Mouse (Mus musculus) small intestine, adult 2 months (tissue): Measurements from ENCODE around the gene Galk1.

ENCODE experiments used
- CTCF ChIP-seq: fragments of 200-500 bp; IDR thresholded peaks from 2 replicates; pipeline ENCODE4 v1.5.1; 2012; ENCODE audit warnings: low read depth, mild to moderate bottlenecking, control low read depth, inconsistent platforms, low read length, moderate library complexity, mixed read lengths; ENCODE audit not compliant: insufficient replicate concordance, insufficient read length; ENCODE audit errors: extremely low read depth
- POLR2A ChIP-seq: fragments of 200-500 bp; IDR thresholded peaks from 2 replicates; pipeline ENCODE4 v1.6.1; 2012; ENCODE audit warnings: low read depth, mild to moderate bottlenecking, control low read depth, inconsistent platforms, low read length, moderate library complexity

DNA sequence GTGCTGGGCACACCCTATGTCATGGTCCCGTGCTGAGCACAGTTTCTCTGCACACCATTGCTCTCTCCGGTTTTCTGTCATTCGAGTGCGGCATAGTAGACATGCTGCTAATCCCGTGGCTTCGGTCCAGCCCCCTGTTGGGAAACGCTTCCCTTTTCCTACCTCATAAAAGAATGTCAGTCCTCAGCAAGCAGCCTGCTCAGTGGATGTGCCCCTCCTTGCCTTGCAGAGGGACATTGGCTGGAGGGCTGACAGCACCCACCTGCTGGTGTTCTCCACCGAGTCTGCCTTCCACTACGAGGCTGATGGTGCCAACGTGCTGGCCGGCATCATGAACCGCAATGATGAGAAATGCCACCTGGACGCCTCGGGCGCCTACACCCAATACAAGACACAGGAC is 30.0 kb downstream of the Galk1 start:
- TF ChIP-seq CTCF (no peak), POLR2A (no peak)
